Mouse (Mus musculus) neural tube, embryonic 12.5 days (tissue): ENCODE measurements around the gene Txndc9. TPM values are rescaled to one million over a fixed set of nuclear protein-coding genes. Genes with fewer than 3 reads are reported as not detected.

ENCODE experiments used
- ATAC-seq: fragments of 200-750 bp; cut with Nextera tagmentation; 2 replicates; pipeline ENCODE4 v1.8.0; 2017; ENCODE audit warnings: low read depth, mild to moderate bottlenecking, moderate TSS enrichment, moderate library complexity; ENCODE audit not compliant: low FRiP score
- H3K27ac ChIP-seq: fragments of 300-500 bp; sonication (generic); 2 replicates; pipeline ENCODE4 v1.5.1; 2016
- H3K27me3 ChIP-seq: fragments of 300-500 bp; sonication (generic); replicated peaks from 2 replicates; pipeline ENCODE4 v1.6.1; 2016; ENCODE audit warnings: mild to moderate bottlenecking
- H3K36me3 ChIP-seq: fragments of 300-500 bp; sonication (generic); 2 replicates; pipeline ENCODE4 v1.6.1; 2016; ENCODE audit warnings: mild to moderate bottlenecking
- H3K4me1 ChIP-seq: fragments of 300-500 bp; sonication (generic); 2 replicates; pipeline ENCODE4 v1.6.1; 2016
- H3K4me2 ChIP-seq: fragments of 300-500 bp; sonication (generic); replicated peaks from 2 replicates; pipeline ENCODE4 v1.6.1; 2016; ENCODE audit warnings: mild to moderate bottlenecking
- H3K4me3 ChIP-seq: fragments of 300-500 bp; sonication (generic); 2 replicates; pipeline ENCODE4 v1.5.1; 2016
- H3K9ac ChIP-seq: fragments of 300-500 bp; sonication (generic); 2 replicates; pipeline ENCODE4 v1.6.1; 2016; ENCODE audit warnings: mild to moderate bottlenecking
- H3K9me3 ChIP-seq: fragments of 300-500 bp; sonication (generic); 2 replicates; pipeline ENCODE4 v1.6.1; 2016; ENCODE audit warnings: mild to moderate bottlenecking
- WGBS: fragments of 180-500 bp; shearing (Covaris S2); methylation state at CpG from one replicate; pipeline ENCODE4 v1.1.7; 2016; 5-methylcytosine and 5-hydroxymethylcytosine counted together
- polyA plus RNA-seq: library from polyadenylated mRNA; unstranded; fragments of >200 nt; fragmentation: Nextera tagmentation; extraction: Ambion mirVana; gene quantifications from 2 replicates; pipeline ENCODE4 v1.2.1, GENCODE M21; 2016

The Txndc9 gene
- polyA plus RNA-seq, result 158 and 169 TPM in 2 replicates

- peak within 1 kb of the TSS; percentile 94 for H3K9ac ChIP-seq
- peaks cover 27% of the 10 kb centered on the region for H3K36me3 ChIP-seq
- no peaks in the 10 kb centered on the region for H3K9me3 ChIP-seq
- peak within 1 kb of the TSS; percentile 87 for H3K4me2 ChIP-seq
- peak within 1 kb of the TSS; percentile 75 for H3K27ac ChIP-seq
- H3K4me1 ChIP-seq, result peaks cover 13% of the 10 kb centered on the region
- WGBS, result under 1% methylated on average over 50 of the region's 50 CpGs
- H3K27me3 ChIP-seq, result no peaks in the 10 kb centered on the region
- H3K4me3 ChIP-seq, result peak within 1 kb of the TSS; percentile 95
- peak; percentile 94 for ATAC-seq
Observed at GRCm38 (mm10) chr1:37997867-37998266, at the start of gene Txndc9, which contains the start of gene Eif5b. Gene Txndc9, minus strand, starts transcription at chr1:37997893. Gene Eif5b, plus strand, starts transcription at chr1:37998010.

DNA sequence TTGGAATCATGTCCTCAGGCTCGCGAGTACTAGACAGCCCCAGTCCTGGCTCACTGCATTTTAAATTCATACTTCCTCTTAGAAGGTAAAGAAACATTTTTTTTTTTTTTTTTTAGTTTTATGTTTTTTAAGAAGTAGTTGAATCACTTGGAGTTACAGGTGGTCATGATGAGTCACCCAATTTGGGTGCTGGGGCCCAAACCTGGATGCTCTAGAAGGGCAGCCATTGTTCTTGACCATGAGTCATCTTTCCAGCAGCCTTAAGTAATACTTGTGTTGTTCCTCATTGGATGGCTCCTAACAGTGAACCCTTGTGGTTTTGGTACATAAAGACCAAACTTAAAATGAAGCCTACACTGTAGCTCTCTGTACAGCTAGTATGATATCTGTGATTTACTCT, 41.2 kb upstream of the Txndc9 start:
- Histone ChIP-seq H3K4me3 (no peak overlapping the region), H3K9me3 (no peaks in the 10 kb centered on the region), H3K4me2 (no peak overlapping the region), H3K27ac (no peak overlapping the region), H3K9ac (no peak overlapping the region), H3K36me3 (peaks cover 72% of the 10 kb centered on the region), H3K27me3 (no peaks in the 10 kb centered on the region), H3K4me1 (no peaks in the 10 kb centered on the region)
- WGBS, result 95% methylated on average over 2 of the region's 2 CpGs
- ATAC-seq, result no peak

- no peak overlapping the region for H3K27ac ChIP-seq
- ATAC-seq, result no peak
- H3K4me1 ChIP-seq, result no peaks in the 10 kb centered on the region
- 89% methylated on average over 5 of the region's 5 CpGs for WGBS
- no peaks in the 10 kb centered on the region for H3K9me3 ChIP-seq
- peaks cover 72% of the 10 kb centered on the region for H3K36me3 ChIP-seq
- H3K4me2 ChIP-seq, result no peak overlapping the region
- no peaks in the 10 kb centered on the region for H3K27me3 ChIP-seq
- no peak overlapping the region for H3K9ac ChIP-seq
- no peak overlapping the region for H3K4me3 ChIP-seq
Observed at GRCm38 (mm10) chr1:38037375-38037774, 39.7 kb upstream of the Txndc9 start.

DNA sequence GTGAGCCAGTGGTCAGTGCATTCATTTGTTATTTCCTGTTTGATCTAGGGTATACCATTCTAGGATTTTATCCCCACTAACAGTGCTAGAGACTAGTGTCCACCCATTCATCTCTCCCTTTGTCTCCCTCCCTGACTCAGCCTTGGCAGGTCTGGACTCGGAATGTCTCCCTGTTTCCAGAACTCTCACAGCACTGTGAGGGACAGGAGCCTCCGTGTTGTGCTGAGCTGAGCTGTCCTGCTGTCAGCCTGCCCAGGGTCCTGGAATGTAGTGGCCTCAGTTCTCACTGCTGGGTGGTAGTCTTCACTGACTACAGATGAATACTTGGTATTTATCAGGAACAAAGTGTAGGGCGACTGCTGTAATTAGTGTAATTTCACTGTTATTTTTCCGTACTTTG, 37.8 kb upstream of the Txndc9 start:
- 95% methylated on average over 4 of the region's 4 CpGs for WGBS
- no peak overlapping the region for H3K4me3 ChIP-seq
- no peaks in the 10 kb centered on the region for H3K27me3 ChIP-seq
- peaks cover 64% of the 10 kb centered on the region for H3K36me3 ChIP-seq
- H3K9me3 ChIP-seq, result no peaks in the 10 kb centered on the region
- no peaks in the 10 kb centered on the region for H3K4me1 ChIP-seq
- H3K9ac ChIP-seq, result no peak overlapping the region
- H3K27ac ChIP-seq, result no peak overlapping the region
- no peak for ATAC-seq
- H3K4me2 ChIP-seq, result no peak overlapping the region

- WGBS, result 93% methylated on average over 5 of the region's 5 CpGs
- no peak for ATAC-seq
- peaks cover 32% of the 10 kb centered on the region for H3K36me3 ChIP-seq
- H3K9me3 ChIP-seq, result no peaks in the 10 kb centered on the region
- H3K27me3 ChIP-seq, result no peaks in the 10 kb centered on the region
- H3K4me2 ChIP-seq, result no peak overlapping the region
- no peaks in the 10 kb centered on the region for H3K4me1 ChIP-seq
- H3K27ac ChIP-seq, result no peak overlapping the region
- H3K4me3 ChIP-seq, result no peak overlapping the region
- no peak overlapping the region for H3K9ac ChIP-seq
Observed at GRCm38 (mm10) chr1:38031391-38031790, 33.7 kb upstream of the Txndc9 start.

DNA sequence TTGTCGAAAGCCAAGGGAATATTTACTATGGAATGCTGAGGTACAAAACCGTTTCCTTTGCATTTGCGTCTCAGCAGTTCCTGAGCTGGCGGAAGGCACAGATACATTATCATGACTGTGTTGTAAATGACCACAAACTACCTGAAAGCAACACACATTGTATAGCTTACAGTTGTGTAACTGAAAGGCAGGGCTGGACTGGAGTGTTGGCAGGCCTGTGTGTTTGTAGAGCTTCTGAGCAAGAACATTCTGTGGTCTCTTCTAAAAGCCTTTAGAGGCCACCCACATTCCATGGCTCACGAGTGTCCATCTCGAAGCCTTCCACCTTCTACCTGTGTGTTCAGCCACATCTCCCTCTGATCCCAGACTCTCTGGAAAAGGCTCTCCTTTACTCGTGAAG, 29.6 kb upstream of the Txndc9 start:
- WGBS, result 96% methylated on average over 7 of the region's 7 CpGs
- Histone ChIP-seq H3K4me3 (no peak overlapping the region), H3K27ac (no peak overlapping the region), H3K27me3 (no peaks in the 10 kb centered on the region), H3K36me3 (peaks cover 24% of the 10 kb centered on the region), H3K4me1 (no peaks in the 10 kb centered on the region), H3K4me2 (no peak overlapping the region), H3K9me3 (no peaks in the 10 kb centered on the region), H3K9ac (no peak overlapping the region)
- ATAC-seq, result no peak

- H3K9ac ChIP-seq, result no peak overlapping the region
- no peak overlapping the region for H3K4me3 ChIP-seq
- H3K27me3 ChIP-seq, result no peaks in the 10 kb centered on the region
- WGBS, result 93% methylated on average over 2 of the region's 2 CpGs
- no peak overlapping the region for H3K27ac ChIP-seq
- H3K4me2 ChIP-seq, result no peak overlapping the region
- no peaks in the 10 kb centered on the region for H3K4me1 ChIP-seq
- no peaks in the 10 kb centered on the region for H3K9me3 ChIP-seq
- ATAC-seq, result no peak
- peaks cover 16% of the 10 kb centered on the region for H3K36me3 ChIP-seq
Observed at GRCm38 (mm10) chr1:38014551-38015203, 17.0 kb upstream of the Txndc9 start.

- H3K9me3 ChIP-seq, result no peaks in the 10 kb centered on the region
- no peak overlapping the region for H3K4me3 ChIP-seq
- H3K9ac ChIP-seq, result no peak overlapping the region
Observed at GRCm38 (mm10) chr1:38012509-38012908, 14.8 kb upstream of the Txndc9 start.

DNA sequence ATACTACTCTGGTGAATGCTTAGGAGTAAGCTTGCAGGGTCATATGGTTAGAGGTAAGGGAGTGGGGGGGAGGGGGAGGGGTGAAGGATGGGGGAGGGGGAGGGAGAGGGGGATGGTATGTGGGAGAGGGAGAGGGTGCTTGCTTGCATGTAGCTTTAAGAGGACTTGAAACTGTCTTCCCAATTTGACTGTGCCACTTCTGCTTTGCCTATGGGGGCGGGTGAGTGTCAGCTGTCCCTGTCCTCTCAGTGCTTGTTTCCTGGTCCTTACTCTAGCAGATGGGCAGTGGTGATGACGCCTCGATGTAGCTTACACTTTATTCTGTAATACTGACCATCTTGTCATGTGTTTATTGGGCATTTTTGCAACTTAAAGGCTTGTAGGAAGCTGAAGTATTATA, 14.4 kb upstream of the Txndc9 start:
- Histone ChIP-seq H3K36me3 (no peaks in the 10 kb centered on the region), H3K27ac (no peak overlapping the region), H3K4me2 (no peak overlapping the region), H3K4me1 (no peaks in the 10 kb centered on the region), H3K9me3 (no peaks in the 10 kb centered on the region), H3K27me3 (no peaks in the 10 kb centered on the region), H3K4me3 (no peak overlapping the region), H3K9ac (no peak overlapping the region)
- WGBS, result 90% methylated on average over 3 of the region's 3 CpGs
- no peak for ATAC-seq

More at GRCm38 (mm10) chr1:38012509-38012908, 14.8 kb upstream of the Txndc9 start:
- ATAC-seq, result no peak
- Histone ChIP-seq H3K4me1 (no peaks in the 10 kb centered on the region), H3K36me3 (no peaks in the 10 kb centered on the region), H3K27ac (no peak overlapping the region), H3K27me3 (no peaks in the 10 kb centered on the region), H3K4me2 (no peak overlapping the region)

GRCm38 (mm10) chr1:38011647-38012046, 14.0 kb upstream of the Txndc9 start:
- WGBS, result 87% methylated on average over 6 of the region's 6 CpGs
- Histone ChIP-seq H3K27ac (no peak overlapping the region), H3K4me3 (no peak overlapping the region), H3K9ac (no peak overlapping the region), H3K9me3 (no peaks in the 10 kb centered on the region), H3K27me3 (no peaks in the 10 kb centered on the region), H3K4me2 (no peak overlapping the region), H3K4me1 (no peaks in the 10 kb centered on the region), H3K36me3 (no peaks in the 10 kb centered on the region)
- ATAC-seq, result no peak

- Histone ChIP-seq H3K9ac (no peak overlapping the region), H3K27me3 (no peaks in the 10 kb centered on the region), H3K4me1 (no peaks in the 10 kb centered on the region), H3K9me3 (no peaks in the 10 kb centered on the region), H3K4me2 (no peak overlapping the region), H3K27ac (no peak overlapping the region), H3K36me3 (no peaks in the 10 kb centered on the region), H3K4me3 (no peak overlapping the region)
- 74% methylated on average over 3 of the region's 3 CpGs for WGBS
- ATAC-seq, result no peak
Observed at GRCm38 (mm10) chr1:38006741-38007140, 9.0 kb upstream of the Txndc9 start.

DNA sequence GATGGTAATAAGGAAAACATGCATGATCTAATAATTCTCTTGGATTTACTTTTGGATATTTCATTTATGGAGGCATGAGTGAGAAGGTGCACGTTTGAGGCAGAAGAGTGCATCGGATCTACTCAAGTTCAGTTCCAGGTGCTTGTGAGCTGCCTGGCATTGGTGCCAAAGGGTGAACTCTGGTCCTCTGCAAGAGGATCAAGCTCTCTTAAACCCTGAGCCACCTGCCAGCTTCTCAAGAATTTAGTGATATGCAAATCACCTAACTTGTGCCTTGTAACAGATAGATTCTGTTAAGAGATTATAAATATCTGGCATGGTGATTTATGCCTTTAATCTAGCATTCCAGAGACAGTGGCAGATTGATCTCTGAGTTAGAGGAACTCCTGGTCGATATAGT, 5.4 kb upstream of the Txndc9 start:
- no peak overlapping the region for H3K27ac ChIP-seq

GRCm38 (mm10) chr1:38001956-38002355, 4.3 kb upstream of the Txndc9 start:
- Histone ChIP-seq H3K4me3 (no peak overlapping the region), H3K36me3 (no peaks in the 10 kb centered on the region), H3K4me2 (no peak overlapping the region), H3K9ac (no peak overlapping the region), H3K27me3 (no peaks in the 10 kb centered on the region), H3K4me1 (peaks cover 6% of the 10 kb centered on the region), H3K27ac (no peak overlapping the region), H3K9me3 (no peaks in the 10 kb centered on the region)
- ATAC-seq, result no peak
- 92% methylated on average over 9 of the region's 9 CpGs for WGBS

More for the DNA sequence above, 5.4 kb upstream of the Txndc9 start:
- 93% methylated on average over 3 of the region's 3 CpGs for WGBS
- no peak for ATAC-seq
- Histone ChIP-seq H3K9me3 (no peaks in the 10 kb centered on the region), H3K4me2 (no peak overlapping the region), H3K9ac (no peak overlapping the region), H3K4me3 (no peak overlapping the region), H3K27me3 (no peaks in the 10 kb centered on the region), H3K36me3 (no peaks in the 10 kb centered on the region), H3K4me1 (peaks cover 6% of the 10 kb centered on the region)
